Mouse (Mus musculus): ENCODE data around the gene Gpr55.
A peak's percentile ranks its signal among the peaks of the same experiment; 100 is the strongest.

Gpr55 gene

DNA sequence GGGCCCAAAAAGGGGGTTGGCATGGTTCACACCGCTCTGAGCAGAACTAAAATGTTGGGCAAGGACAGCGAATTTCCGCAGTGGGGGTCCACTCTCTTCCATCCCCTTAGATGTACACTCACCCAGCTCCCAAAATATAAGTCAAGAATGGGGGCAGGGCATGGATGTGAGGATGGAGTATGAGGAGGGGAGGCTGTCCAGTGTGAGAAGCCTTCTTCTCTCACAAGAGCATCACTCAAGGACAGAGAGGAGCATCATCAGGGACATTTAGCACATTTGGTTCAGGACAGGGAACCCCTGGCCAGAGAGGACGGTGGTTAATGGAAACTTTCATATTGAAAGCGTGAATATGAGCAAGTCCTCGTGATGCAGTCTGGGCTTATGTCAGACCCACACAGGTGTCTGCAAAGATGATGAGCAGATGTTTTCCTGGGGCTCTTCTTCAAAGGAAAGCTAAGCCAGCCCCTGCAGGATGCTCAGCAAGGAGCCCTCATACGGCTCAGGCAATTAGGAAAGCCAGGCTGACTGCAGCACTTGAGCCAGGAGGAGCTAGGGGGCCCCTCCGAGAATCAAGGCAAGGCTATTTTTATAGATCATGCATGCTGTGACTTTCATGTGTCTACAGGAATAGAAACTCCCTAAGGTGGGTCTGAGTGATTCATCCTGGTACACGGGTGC is 2.7 kb downstream of the Gpr55 start:
- no peak for DNase-seq (ENCODE audit: low spot score)

DNA sequence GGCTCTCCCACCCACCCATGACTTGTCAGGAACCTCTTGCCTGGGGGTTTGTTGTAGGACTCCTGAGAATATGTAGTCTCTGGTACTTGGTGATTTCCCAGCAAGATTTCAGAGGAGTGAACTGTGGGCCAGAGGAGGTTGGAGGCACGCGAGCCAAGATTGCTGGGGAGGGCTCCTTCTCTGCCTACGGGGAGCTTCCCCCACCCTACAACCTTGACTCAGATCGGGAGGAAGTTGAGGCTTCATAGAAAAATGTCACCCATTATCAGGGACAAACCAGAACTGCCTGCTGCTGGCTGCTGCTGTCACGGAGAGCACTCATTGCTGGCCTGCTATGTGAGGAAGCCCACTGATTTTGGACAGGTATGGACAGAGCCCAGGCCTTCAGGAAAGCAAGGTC is 3.5 kb downstream of the Gpr55 start:
- no peak for DNase-seq (ENCODE audit: low spot score)

DNA sequence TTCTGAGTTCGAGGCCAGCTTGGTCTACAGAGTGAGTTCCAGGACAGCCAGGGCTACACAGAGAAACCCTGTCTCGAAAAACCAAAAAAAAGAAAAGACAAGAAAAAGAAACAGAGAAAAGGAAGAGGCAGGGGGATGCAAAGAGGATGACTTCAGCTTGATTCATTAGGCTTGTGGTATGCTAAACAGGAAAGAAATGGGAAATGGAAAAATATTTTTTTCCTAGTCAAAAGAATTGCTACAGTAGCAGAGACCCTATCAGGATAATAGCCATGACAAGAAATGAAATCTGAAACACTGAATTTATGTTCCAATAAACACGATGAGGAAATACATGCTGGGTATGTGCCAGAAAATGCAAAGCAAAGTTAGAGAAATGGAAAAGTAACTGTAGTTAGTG is 5.7 kb downstream of the Gpr55 start:
- no peak for DNase-seq (ENCODE audit: low spot score)

DNA sequence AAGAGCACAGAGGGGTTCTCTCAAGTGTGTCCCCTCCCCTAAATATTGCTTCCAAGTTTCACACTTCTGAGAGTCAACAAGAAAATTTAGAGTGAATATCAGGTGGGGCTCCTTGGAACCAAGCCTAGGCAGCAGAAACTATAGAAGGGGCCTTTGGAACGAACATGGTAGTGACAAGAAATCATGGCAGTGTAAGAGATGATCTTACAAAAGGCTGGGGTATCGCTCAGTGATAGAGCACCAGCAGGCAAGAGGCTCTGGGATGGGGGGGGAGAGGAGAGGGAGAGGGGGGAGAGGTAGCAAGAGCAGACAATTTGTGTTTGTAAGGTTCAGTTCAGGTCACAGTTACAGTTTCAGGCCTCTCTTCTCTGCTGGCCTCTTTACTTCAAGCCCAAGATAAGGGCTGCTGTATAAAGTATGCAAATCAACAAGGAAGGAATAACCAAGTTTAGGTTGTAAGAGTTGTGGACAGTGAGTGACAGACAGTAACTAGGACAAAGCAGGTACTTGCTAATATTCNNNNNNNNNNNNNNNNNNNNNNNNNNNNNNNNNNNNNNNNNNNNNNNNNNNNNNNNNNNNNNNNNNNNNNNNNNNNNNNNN is 11.6 kb downstream of the Gpr55 start:
- no peak for DNase-seq (ENCODE audit: low spot score)

DNA sequence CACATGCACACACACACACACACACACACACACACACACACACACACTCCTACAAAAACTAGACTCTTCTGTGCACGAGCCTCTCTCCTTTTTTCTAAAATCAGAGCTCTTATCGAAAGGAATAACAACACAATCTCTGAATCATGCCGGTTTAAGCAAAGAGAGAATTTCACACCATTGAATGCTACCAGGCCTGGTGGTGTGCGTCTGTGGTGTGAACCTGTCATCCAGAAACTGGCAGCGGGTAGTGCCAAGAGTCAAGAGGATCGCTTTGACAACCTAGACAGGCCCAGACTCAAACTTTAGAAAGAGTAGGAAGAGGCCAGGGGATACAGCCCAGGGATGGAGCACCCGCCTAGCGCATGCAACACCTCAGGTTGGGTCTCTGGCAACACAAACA is 18.5 kb downstream of the Gpr55 start:
- DNase-seq (ENCODE audit: low spot score): no peak

DNA sequence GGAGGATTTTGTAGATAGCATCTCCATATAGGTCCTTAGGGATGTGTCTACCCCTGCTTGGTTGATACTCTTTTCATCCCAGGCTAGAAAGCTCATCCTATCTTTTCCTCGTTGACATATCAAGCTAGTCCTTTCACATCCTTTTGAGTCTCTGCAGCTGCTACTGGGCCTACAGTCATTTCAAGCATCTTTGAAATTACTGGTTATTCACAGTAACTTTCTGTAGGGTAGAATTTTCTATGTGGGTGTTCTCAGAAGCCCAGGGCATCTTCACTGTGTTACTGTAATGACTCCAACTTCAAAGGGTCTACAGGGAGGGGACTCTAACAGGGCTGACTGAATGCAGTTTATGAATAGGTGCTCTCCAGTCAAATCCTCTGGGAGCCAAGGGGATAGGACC is 23.5 kb downstream of the Gpr55 start:
- no peak for DNase-seq (ENCODE audit: low spot score)

DNA sequence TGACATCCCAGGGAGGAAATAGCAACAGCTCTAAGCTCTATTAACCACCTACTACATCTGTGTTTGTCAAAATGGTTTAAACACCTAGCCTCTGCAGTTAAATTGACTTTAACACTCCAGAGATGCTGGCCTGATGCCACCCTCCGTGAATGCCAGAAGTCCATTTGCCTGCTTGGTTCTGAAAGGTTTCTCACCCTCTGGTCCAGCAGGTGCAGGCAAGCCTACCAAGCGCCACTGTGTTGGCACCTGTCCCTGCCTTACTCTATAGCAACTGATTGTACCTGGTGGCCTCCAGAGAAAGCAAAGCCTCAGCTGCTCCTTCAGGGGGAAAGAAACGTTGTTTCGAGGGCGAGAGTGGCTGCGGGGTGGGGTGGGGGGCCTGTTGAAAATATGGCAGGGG is 24.5 kb downstream of the Gpr55 start:
- DNase-seq (ENCODE audit: low spot score): no peak

DNA sequence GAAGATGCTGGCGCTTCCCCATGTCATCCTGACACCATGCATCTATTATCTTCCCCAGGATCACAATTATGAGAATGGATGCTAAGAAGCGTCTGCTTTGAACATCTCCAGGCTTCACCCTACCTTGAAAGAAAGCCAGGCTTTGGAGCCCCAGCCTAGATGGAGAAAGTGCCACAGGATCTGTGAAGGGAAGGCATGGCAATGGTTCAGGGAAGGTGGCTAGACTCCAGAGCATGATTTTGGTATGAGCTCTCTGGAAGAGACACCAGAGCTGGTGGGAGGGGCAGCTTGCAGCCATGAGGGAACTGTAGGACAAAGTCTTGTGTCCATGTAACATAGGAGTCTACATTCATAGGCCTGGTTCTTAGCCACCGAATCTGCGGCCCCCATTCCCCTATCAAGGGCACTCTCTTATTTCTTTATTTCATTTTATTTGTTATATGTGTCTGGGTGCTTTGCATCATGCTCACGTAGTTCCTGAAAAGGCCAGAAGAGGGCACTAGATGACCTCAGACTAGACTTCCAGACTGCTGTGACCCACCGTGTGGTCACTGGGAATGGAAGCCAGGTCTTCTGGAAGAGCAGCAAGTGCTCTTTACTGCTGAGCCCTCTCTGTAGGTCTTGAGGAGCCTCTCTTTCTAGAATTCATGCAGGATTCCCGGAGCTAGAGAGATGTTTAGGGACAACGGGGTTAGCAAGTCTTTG is 25.5 kb downstream of the Gpr55 start:
- DNase-seq (ENCODE audit: low spot score): peak; percentile 71

DNA sequence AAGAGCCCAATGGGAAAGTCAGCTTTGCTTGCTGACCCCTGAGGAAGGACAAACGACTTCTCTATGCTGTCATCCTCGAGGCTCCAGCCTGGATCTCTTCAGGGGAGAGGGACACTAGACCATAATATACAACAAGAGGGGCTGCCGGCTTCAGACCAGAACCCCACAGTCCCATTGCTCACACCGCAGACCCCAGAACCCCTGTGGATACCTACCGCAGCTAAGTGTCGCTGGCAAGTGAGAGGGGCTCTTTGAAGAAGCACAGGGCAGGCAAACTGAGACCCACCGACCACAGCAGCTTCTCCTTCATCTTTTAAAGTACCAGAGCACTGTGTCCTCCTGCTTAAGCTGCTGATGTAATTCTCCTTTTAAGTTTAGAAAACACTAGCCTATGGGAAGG is 26.2 kb downstream of the Gpr55 start:
- DNase-seq (ENCODE audit: low spot score): no peak

DNA sequence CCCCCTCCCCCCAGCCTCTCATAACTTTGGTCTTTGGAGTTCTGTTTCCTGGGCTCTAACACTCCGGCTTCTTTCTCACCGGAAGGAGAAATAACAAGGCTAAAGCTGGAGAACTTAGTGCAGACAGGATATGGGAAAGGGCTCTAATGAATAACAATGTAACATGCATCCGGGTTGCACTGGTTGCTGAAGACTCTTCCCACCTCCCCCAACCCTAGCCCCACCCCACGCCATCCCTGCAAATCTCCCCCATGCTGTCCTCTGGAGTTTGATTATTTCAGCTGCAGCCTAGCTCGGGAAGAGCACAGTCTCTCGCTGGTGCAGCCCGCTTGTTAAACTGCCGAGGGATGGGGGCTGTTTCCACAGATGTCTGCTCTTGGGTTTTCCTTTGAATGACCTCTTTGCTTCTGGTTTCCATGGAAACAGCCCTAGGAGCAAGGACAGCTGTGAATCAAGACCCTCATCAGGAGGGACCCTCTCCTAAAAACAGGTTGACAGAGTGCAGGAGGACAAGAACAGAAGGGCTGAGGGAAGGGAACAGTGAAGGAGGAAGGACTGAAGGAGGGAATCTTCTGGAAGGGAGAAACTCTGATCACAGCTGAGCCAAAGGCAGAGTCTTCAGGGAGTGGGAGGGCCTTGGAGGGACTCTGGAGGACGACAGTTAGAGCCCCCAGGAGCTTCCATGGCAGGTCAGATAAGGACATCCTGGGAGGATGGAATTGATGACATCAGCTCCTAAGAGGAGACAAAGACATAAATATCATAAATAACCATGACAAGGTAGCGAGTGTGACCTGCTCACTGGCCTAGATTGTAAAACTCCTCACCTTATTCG is 27.0 kb downstream of the Gpr55 start:
- peak; percentile 53 for DNase-seq (ENCODE audit: low spot score)

DNA sequence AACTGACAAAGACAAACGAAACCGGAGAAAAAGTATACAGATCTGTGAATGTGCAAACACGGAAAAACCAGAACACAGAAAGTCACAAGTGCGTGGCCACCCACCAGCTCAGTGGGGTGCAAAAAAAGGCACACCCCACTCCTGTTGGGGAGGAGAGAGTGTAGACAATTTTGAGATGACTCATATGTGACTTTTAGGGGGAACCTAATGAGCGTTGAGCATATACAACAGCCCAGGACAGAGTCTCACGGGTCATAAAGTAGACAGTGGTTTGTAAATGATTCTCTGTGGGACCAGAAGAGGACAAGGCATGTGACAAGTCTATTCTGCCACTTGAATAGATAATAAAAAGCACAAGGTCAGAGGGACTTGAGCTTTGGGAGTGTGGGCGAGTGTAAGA is 27.6 kb downstream of the Gpr55 start:
- no peak for DNase-seq (ENCODE audit: low spot score)

DNA sequence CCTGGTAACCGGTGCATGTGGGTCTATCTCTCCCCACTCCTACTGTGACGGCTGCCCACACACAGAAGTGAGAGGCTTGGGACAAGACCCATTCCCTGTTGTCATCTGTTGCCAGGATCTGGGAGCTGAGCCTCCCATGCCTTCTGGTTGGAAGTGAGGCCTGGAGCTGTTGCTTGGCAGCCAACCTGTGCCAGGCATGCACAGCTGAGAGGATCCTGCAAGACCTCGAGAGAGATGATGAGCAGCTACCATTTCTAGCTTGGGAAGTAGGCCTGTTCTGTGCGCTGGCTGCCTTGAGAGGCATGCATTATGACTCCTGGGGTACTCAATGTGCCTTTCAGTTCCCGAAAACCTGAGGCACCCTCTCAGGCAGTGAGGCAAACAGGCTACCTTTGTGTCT is 29.6 kb downstream of the Gpr55 start:
- no peak for DNase-seq (ENCODE audit: low spot score)

DNA sequence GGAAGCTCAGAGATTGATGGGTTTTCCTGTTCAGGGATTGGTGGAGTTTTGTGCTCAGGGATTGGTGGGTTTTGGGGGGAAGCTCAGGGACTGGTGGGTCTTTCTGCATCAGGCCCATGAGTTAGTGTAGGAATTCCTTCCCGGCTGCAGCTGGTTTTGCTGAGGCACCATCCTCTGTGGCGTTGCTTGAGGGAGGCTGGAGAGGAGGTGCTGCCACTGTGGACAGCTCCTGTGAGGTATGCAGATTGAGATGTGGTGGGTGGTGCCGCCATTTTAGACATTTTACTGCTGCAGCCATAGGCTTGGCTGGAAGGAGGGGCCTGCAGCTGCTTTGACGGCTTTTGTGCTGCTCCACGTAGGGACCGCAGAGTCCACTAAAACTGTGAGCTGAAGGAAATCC is 31.4 kb downstream of the Gpr55 start:
- no peak for DNase-seq (ENCODE audit: low spot score)

DNA sequence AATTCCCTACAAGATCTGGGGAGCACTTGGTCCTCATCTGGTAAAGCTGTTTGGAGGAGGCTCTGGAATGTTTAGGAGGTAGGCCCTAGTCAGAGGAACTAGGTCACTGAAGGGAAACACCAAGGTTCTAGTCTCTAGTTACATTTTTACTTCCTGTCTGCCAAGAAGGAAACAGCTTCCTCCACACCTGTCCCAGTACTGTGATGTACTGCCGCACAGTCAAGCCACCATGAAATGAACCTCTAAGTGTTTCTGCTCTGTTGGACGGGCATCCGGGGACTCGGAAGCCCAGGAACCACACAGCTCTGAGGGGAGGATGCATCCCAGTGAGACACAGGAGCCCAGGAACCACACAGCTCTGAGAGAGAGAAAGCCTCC is 32.1 kb downstream of the Gpr55 start:
- no peak for DNase-seq (ENCODE audit: low spot score)

DNA sequence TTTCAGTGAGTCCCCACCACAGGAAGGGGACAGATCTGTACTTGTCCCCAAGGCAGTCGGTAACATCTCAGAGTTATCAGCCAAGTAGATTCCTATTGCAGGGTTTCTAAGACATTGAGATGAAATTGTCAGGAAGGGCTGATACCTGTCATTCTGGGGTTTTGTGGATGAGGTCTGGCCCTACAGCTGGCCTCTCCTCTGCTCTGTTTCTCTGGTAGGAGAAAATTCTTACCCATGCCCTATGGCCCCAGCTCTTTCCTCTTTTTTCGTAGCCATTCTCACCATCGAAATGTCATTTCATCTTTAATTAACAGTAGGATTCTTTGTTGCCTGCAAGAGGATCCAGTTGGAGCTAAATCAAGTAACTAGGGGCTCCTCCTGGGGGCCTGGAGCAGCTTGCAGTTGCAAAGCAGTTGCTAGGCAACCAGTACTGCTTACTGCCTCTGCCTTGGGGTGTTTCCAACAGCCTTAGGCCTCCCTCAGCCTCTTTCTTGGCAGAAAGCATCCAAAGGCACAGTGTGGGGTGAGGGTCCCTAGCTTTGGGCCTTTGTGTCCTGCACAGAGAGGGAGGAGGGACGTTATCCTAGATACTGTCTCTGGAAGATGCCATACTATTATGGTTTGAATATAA is 32.6 kb downstream of the Gpr55 start, which contains the start of gene 4933407L21Rik:
4933407L21Rik (plus strand) TSS at position 427 of the 631 bp plus-strand sequence.
- peak; percentile 63 for DNase-seq (ENCODE audit: low spot score)

DNA sequence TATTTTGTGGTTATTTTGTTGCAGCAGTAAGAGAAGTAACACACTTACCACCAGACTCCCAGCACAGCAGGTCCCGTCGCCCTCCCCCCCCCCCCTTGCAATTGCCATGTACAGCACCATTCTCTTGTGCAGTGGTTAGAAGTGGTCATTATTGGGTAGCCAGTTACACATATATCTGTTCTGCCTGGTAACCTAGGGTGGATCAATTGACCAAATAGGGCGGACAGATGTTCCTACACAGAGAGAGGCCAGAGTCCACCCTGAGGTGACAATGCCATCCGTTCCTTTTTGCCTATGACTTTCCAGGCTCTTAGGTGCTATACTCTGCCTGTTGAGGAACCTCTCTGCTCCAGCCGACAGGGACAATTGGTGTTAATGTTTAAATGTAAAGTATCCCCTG is 35.6 kb downstream of the Gpr55 start:
- no peak for DNase-seq (ENCODE audit: low spot score)

DNA sequence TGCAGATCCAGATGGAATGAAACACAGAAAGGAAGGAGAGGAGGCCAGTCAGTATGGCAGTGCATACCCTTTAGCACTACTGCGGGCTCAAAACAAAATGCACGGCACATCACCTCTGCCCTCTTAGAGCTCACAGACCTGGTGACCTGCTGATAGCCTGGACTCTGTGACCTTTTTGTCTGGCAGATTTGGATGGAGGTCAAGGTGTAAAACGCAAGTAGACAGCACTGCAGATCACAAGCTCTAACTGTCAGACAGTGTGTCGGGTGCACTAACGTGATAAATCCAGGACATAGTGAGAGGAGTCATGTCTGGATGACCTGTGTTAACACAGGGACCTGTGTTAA is 38.0 kb downstream of the Gpr55 start:
- DNase-seq (ENCODE audit: low spot score): no peak

DNA sequence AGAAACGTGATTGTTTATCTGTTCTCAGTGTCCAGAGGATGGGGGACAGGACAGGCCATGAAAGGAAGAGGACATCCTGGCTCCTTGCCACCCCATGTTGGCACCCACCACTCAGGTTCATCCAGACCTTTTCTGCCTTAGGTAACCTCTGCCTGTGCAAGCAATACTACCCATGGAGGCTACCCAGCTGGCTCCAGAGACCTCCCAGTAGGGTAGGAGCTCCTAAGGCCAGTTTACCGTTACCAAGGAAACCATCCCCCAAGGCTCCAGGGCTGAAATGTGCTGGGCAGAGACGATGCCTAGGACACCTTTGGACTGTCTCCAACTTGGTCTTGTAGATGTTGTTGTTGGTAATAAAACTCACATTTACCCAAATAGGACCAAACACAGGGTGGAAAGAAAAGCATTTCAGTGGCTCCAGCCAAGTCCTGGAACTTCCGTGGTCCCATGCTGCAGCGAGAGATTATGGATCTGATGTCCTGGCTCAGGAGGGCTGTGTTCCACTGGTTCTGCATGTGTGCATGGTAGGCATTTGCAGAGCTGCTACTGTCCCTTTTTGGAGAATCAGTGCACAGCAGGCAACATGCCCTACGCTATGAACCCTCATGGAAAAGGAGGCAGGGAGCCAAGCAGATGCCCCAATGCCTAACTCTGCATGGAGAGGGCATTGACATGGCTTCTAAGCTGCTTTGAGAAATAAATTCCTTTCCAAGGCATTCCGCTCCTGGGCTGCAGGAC is 38.5 kb downstream of the Gpr55 start:
- DNase-seq (ENCODE audit: low spot score): no peak

DNA sequence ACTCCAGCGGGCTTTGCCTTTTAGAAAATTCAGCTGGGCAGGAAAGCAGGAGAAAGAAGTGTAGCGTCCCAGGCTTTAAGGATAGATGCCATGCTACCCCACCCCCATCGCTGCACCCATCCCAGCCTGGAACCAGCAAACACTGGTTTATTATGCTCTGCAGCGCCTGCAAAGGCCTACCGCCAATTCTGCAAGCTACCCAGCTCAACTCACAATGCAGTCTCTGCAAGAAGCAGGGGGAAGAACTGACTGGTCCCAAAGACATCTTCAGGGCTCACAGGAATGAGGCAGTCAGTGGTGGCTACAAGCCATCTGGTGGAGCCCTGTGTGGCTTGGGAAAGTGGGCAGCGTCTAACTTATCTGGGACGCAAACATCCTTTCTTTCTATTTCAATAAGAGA is 39.1 kb downstream of the Gpr55 start:
- DNase-seq (ENCODE audit: low spot score): no peak

DNA sequence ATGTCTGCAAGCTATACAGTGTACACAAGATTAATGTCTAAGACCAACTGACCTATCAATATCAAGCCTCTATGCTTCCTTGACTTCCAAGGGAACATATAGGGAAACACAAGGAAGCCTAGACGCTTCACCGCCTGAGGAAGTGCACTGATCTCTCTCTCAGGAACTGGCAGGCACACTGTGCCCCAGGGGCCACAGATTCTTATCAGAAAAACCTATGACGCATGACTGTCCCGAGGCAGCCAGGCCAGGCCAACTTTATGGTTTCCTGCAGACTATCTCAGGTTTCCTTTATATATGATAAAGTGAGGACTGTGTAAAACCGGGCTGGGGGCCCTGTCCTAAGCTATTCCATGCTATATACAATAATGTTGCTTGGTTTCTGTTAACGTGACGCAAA is 41.2 kb downstream of the Gpr55 start:
- no peak for DNase-seq (ENCODE audit: low spot score)

DNA sequence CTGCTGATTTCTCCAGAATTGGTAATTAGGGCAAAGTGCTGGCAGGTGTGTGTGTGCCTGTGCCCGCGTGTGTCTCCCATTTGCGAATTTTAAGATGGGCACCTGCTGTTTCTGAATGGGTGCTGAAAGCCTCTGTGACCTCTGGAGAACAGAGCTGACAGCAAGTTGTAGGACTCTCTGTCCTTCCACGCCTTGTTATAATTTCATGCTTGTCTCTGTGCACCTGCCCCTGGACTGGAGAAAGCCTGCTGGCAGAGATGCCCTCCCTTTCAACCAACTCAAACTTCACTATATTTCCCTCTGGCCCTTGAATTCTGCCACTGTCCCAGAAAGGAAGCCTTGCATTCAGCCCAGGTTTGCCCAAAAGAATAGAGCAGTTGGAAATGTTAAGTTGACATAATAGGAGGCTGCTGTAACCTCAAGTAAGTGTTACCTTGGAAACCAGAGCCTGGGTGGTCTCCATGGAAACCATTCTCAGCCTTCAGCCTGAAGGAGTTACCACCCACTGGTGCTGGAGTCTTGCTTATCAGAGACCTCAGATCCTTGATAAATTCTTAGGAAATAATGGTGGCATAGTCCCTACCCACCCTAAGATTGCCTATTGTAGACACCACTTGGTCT is 43.9 kb downstream of the Gpr55 start:
- DNase-seq (ENCODE audit: low spot score): peak; percentile 55
